Mouse (Mus musculus) brain, embryonic 14.5 days (tissue): ENCODE measurements around the gene Osbpl5. TPM values are rescaled to one million over a fixed set of nuclear protein-coding genes. Genes with fewer than 3 reads are reported as not detected.

Experiments
- DNase-seq: peaks from one replicate; pipeline ENCODE4 v3.0.0-alpha.2; 2011; ENCODE audit warnings: low read depth
- CTCF ChIP-seq: fragments of 200-500 bp; IDR thresholded peaks from 2 replicates; pipeline ENCODE4 v1.5.1; 2012; ENCODE audit warnings: inconsistent platforms, mild to moderate bottlenecking, moderate library complexity, borderline replicate concordance; ENCODE audit not compliant: insufficient read depth, insufficient read length; ENCODE audit errors: extremely low read depth
- POLR2A ChIP-seq: fragments of 200-500 bp; IDR thresholded peaks from 2 replicates; pipeline ENCODE4 v1.6.1; 2012; ENCODE audit warnings: mild to moderate bottlenecking, inconsistent platforms, borderline replicate concordance; ENCODE audit not compliant: poor library complexity, insufficient read depth, insufficient read length, severe bottlenecking; ENCODE audit errors: extremely low read depth
- polyA plus RNA-seq: library from polyadenylated mRNA; depleted of rRNA; stranded (reverse); fragments of >200 nt; gene quantifications from 2 replicates; pipeline ENCODE4 v1.2.3, GENCODE M21; 2012; rRNA removed

Osbpl5 gene
- polyA plus RNA-seq = 52.0 and 59.1 TPM in 2 replicates

- DNase-seq = no peak
- TF ChIP-seq CTCF = no peak
- no peak for TF ChIP-seq POLR2A
Measured at GRCm38 (mm10) chr7:143756125-143757026, at the start of gene Osbpl5. Gene Osbpl5, minus strand, starts transcription at chr7:143756985.

DNA sequence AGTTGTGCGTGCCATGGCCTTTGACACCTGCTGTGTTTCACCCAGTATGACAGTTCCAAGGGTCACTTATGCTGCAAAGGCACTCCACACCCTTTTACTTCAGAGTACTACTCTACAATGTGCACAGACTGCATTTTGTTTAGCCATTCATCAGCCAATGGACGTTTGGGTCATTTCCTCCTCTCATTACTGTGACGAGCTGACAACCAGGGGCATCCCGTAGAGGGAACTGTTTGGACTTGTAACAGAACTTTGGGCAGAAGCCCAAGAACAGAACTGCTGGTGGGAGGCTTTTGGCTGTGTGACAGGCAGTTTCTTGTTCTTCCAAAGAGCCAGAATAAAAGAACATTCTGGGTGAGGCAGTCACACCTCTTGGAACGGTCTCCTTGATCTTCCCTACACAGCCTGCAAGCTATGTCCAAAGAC lies 48.4 kb upstream of the Osbpl5 start:
- DNase-seq = peak; percentile 73
- TF ChIP-seq POLR2A (no peak), CTCF (no peak)

- TF ChIP-seq POLR2A = no peak
- no peak for TF ChIP-seq CTCF
- DNase-seq = no peak
Measured at GRCm38 (mm10) chr7:143801195-143802065, 44.6 kb upstream of the Osbpl5 start.

DNA sequence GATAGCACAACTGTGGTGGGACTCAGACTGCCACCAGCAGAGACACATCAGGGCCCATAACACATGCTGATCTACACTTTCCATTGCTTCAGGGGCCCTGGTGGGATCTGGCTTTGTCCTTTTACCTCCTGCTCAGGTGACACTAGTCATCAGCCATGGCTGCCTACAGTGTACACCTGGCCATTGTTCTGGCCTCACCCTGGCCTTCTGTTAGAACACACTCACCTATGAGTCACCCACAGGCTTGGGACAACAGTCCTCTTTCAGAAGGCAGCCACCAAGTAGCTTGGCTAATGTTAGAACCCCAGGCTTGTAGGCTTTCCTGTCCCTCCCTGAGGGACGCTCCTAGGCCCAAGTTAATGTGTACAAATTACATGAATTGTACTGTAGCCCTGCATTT lies 44.0 kb upstream of the Osbpl5 start:
- TF ChIP-seq POLR2A (no peak), CTCF (no peak)
- no peak for DNase-seq

DNA sequence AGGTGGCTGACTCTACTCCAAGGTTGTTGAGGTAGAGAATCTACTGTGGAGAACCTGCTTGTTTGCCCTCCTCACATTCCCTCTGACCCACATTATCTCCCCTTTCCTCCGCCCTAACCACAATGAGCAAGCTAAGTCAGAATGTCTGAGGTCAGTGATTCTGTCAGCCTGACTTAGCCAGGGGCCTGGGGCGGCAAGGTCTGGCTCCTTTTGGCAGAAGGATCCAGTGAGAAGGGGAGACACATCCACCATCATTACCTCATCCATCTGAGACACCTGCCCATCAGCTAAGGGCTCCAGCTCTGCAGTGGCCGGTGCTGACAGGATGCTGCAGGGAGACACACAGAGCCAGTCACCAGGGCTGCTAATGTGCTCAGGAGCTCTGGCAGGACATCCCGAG lies 42.0 kb upstream of the Osbpl5 start:
- DNase-seq = no peak
- TF ChIP-seq CTCF = no peak
- TF ChIP-seq POLR2A = no peak

GRCm38 (mm10) chr7:143793121-143793520 lies 36.3 kb upstream of the Osbpl5 start:
- TF ChIP-seq POLR2A (no peak), CTCF (peak; percentile 54; the same call in 1 of the 2 replicates)
- peak; percentile 20 for DNase-seq

- no peak for TF ChIP-seq CTCF
- no peak for TF ChIP-seq POLR2A
- no peak for DNase-seq
Measured at GRCm38 (mm10) chr7:143792336-143792985, 35.7 kb upstream of the Osbpl5 start.

GRCm38 (mm10) chr7:143783996-143784829 lies 27.4 kb upstream of the Osbpl5 start, which contains the start of gene Mrgpre:
Gene Mrgpre, minus strand, starts transcription at chr7:143784500.
- TF ChIP-seq POLR2A = peak; percentile 27; the same call in 1 of the 2 replicates
- TF ChIP-seq CTCF = no peak
- DNase-seq = peak; percentile 86

- no peak for DNase-seq
- TF ChIP-seq POLR2A (no peak), CTCF (no peak)
Measured at GRCm38 (mm10) chr7:143783378-143783995, 26.7 kb upstream of the Osbpl5 start.

DNA sequence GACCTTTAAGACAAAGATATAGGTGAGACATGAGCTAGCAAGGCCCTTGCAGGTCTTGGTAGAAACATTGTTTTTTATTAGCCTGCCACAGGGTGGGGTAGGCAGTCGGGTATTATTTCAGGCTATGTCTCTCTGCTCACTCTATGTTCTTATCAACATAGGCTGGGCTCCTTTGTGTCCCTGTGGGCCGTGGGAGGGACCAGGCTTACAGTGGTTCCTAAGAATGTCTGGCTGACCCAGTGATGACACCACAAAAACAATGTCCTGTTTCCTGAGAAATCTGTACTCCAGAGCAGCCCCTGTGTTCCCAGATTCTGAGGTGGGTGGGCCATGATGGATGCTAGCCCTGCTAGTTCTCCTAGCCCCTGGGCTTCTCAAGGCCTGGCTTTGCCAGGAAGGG lies 20.6 kb upstream of the Osbpl5 start:
- no peak for TF ChIP-seq CTCF
- no peak for TF ChIP-seq POLR2A
- no peak for DNase-seq
